Mouse (Mus musculus): ENCODE measurements around the gene Telo2.

Telo2 gene

DNA sequence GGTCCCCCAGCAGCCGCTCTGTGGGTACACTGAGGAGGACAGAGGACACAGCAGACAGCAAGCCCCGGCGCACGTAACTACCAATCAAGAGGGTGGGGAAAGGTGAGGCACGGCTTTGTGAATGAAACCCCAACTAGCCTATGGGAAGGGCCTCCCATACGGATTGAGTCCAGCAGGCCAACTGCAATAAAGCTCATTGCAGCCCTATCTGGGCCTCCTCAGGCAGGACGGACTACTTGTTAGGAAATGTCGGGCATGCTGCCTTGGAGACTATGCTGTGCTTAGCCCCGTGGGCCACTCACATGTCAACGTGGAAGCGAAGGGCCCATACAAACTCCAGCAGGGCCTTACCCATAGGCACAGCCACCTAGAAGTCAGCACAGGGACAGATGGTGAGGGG is 14.4 kb downstream of the Telo2 start:
- DNase-seq (ENCODE audit: low read depth, low spot score) = no peak

DNA sequence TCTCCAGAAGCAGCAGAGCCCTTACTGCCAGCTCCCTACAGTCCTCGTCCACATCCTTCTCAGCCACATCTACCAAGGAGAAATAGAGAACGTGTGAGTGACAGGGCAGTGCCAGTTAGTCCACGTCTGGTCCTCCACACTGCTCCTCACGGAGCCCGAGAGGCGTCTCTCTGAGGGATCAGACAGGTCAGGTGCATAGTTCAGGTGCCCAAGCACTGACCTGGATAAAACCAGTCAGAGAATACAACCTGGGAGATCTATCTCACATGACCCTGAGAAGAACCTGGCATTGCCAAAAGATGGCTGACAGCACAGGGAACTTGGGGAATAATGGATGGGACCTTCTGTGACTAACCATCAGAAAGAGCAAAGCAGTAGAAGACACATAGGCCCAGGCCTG is 15.7 kb downstream of the Telo2 start:
- no peak for DNase-seq (ENCODE audit: low read depth, low spot score)

DNA sequence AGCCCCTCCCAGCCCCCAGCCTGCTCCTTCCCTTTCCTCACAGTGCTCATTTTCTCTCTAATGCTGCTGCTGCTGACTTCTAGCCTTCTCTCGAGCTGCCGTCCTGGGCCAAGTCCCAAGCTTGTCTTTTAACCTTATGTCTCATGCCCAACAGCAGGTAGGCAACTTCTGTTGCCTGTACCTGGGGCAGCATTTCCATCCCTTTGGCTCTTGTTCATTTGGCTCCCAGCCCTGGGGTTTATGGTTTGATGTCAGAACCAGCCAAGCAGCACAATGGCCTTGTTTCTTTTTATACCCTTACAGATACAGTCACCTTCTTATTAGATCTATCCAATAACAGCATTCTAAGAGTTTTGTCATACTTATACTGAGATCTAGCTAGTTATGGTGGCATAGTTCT is 19.5 kb downstream of the Telo2 start:
- no peak for DNase-seq (ENCODE audit: low read depth, low spot score)

DNA sequence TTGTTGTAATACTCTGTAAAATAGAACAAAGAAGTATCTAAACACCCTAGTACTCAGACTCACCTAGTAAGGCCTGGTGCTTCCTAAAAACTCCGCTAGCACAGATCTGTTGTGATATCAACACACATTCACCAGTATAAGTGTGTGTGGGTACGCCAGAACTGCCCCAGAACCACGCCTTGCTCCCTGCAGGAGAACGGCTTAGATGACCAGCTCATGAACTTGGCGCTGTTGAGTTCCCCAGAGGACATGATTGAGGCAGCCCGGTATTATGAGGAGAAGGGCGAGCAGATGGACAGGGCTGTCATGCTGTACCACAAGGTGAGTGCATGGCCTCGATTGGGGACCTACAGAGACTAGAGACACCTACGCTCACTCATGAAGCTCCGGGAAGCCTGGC is 25.3 kb downstream of the Telo2 start:
- DNase-seq (ENCODE audit: low read depth, low spot score) = no peak

DNA sequence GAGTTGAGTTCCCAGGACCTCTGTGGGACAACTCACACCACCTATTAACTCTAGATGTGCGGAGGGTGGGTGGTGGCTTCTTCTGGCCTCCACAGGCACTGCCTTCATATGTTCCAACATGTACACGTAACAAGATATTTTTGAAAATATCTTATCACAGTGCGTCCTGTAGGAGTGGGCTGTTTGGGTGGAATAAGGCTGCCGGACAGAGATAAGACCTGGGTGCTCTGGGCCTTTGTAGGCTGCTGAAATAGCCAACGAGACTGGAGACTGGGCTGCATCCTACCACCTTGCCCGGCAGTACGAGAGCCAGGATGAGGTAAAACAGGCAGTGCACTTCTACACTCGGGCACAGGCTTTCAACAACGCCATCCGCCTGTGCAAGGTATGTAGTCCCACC is 26.6 kb downstream of the Telo2 start:
- no peak for DNase-seq (ENCODE audit: low read depth, low spot score)

DNA sequence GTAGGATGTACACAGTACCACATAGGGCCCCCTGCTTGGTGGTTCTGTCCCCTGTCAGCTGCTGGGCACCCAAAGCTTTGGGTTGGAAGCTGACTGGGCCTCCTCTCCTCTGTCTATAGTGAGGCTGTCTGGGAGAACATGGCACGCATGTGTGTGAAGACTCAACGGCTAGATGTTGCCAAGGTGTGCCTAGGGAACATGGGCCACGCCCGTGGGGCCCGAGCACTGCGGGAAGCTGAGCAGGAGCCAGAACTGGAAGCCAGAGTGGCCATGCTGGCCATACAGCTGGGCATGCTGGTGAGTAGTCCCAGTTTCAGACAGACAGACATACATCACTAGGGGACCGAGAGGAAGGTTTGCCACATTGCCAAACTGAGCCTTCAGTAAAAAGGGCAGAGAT is 29.0 kb downstream of the Telo2 start:
- no peak for DNase-seq (ENCODE audit: low read depth, low spot score)

DNA sequence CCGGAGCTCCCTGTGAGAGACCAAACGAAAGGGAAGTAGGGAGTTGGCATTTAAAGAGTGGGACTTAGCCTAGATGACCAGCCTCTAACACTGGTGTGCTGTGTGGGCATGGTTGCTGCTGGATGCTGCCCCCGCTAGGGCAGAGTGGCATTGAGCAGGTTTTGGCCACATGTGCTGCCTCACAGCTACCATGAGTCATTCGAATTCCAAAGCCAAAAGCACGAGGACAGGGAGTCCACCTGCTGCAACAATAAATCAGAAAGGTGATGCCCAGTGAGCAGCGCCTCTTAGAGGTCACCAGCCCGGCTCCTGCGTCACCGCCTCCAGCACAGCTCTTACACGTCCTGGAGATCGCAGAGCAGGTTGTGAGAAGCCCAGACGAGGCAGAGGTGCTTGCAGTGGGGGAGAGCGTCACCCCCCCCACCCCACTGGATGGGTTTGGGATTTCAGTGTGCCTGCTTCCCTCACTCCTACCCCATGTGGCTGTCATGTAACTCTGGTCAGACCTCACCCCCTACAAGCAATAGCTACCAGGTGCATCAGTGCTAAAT is 30.9 kb downstream of the Telo2 start:
- DNase-seq (ENCODE audit: low read depth, low spot score) = no peak

DNA sequence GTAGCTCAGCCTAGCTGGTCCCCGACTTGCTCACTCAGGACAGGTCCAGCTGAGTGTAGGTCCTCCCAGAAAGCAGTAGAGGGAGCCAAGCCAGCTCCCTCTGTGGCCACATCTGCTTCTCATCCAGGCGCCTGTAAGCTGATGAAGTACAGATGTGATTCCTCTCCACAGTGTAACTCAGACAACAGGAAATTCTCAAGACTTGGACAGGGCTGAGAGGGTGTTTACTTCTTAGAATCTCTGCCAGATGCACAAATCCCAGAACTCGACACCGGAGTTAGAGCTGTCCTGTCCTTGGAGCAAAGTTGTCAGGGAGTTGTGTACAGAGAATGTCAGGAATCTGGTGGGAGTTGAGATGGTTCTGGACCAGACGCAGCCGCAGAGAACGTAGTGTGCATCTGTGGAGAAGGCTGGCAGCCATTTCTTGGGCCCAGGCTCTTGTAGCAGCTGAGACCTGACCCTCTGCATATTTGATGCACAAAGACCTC is 32.3 kb downstream of the Telo2 start, which contains the start of gene Tmem204:
Gene Tmem204, minus strand, starts transcription at position 148 of the 488 bp plus-strand sequence.
- DNase-seq (ENCODE audit: low read depth, low spot score) = no peak

DNA sequence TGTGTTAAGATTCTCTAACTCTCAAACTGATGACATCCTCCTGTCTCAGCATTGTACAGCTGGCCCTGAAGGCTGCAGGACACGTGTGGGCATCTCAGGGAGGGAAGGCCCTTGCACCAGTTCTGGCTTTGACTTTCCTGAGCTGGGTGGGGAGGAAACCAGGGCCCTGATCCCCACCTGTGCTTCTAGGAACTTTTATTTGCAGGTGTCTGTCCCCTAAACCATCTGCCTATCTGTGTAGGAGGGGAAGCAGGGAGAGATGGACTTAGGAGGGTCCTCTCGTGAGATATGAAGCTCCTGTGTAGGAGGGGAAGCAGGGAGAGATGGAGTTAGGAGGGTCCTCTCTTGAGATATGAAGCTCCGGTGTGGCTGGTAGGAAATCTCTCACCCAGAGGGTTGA is 32.9 kb downstream of the Telo2 start:
- no peak for DNase-seq (ENCODE audit: low read depth, low spot score)

DNA sequence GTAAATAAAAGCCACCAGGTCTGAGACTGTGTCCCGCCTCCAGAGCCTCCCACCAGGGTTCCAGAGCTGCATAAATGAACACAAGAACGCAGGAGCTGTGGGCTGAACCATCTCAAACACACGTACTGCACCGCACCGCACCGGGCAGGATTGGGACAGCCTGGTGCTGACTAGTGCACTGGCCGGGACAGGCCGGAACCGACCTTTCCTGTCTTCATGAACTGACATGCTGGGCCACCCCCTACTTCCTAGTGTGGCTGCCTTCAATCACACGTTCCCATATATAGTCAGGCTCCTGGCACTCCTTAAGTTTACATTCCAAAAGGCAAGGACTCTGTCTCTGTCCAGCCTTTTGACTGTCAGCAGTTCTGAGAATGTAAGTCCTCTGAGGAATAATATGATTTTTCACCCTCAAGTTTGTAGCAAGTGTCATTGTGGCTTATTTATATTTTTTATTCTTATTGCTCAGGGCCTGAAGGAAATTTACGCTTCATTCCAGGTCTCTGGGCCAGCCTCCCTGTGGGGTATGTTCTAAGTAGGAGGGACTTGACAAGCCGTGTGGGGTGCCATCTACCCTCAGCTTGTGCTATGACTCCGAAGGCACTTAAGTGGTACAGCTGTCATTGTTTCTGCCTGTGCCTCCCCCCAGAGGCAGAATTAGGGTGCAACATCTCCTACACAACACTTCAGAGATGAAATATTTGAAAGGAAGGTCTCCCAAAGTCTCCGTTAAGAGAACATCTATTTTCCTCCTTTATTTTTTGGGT is 33.5 kb downstream of the Telo2 start:
- no peak for DNase-seq (ENCODE audit: low read depth, low spot score)

DNA sequence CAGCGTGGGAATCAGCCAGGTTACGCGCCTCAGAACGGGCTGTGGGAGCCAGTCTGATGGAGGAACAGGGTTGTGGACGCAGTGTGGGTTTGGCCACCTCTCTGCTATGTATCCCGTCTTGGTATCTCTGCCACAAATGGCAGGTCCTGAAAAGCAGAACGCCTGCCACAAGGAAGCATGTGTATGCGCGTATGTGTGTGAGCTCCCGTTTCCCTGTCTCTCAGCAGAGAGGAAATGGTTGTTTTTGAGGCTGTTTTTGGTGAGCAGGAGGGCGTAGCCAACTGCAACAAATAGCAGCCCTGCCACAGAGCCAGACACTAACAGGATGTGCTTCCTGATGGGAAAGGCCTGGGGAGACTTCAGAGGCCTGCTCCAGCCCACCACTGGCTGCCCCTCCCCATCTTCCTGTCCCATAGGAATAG is 34.8 kb downstream of the Telo2 start:
- no peak for DNase-seq (ENCODE audit: low read depth, low spot score)

DNA sequence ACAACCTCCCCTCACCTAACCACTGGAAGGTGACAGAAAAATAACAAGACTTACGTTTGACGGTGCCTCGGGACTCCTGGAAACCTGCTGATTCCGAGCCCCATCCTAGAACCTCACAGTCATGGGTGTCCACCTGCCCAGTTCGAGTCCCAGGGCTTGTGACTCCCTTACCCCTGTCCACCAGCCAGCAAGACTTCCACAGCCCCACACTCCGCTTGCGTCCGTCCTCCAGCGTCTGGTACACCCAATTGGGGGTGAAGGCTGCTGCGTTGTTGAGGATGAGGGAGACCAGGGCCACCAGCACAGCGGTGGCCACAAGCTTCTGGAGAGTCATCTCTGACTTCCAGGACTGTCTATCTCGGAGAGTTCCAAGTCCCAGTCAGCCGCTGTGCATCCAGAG is 35.6 kb downstream of the Telo2 start:
- DNase-seq (ENCODE audit: low read depth, low spot score) = no peak

DNA sequence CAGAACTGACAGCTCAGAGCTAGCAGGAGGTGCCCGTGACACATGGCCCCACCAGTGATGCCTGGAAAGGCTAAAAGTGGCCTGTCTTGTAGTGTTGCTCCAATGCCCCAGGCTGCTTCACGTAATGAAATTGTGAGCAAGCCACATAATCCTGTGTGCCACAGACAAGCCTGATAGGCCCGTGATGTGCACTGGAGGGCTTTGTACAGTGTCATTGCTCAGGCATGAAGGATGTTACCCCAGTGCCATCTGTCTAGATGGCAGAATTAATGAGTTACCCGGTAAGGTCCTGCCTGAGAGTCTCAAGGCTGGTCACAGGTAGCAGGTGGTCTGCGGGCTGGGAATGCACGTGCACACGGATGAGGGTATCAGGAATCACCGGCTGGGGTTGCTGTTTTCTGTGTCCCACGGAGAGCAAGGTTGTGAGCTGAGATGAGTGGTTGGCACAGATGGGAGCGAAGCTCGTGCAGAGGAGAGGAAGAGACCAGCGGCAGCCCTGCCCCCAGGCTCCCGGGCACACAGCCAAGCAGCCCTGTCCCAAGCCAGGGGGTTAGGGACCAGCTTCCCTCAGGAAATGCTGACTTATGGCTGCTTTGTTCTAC is 37.9 kb downstream of the Telo2 start:
- no peak for DNase-seq (ENCODE audit: low read depth, low spot score)

DNA sequence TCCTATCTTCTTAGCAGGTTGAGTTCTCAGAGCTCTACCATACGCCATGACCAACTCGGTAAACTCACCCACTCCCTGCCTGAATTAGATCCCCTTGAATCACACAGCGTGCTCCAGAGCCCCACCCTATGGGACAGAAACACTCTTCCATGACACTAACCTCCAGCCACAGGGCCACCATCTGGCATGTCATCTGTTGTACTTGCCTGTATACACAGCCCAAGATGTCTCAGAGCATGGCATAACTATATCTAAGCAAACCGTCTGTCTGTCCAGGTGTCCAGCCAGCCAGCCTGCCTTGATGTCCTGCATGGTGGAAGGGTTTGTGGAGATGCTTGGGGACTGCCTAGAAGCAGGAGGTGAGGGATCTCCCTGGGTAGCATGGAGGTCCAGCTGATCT is 38.9 kb downstream of the Telo2 start:
- no peak for DNase-seq (ENCODE audit: low read depth, low spot score)

DNA sequence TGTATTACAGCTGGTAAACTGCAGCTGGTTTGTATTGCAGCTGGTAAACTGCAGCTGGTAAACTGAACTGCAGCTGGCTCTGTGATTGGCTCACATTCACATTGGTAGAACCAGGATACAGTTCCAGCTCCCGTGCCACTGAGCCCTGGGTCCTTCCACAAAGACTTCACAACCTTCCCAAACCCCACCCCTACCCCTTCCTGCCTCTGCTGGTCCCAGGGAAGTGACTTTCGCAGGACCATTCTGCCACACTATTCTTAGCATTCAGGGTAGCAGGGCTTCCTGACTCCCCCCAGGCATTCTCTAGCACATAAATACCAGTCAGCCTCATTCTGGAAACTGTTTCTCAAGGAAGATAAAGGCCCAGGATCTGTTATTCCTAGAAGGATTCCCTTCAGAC is 47.1 kb downstream of the Telo2 start:
- DNase-seq (ENCODE audit: low read depth, low spot score) = no peak

DNA sequence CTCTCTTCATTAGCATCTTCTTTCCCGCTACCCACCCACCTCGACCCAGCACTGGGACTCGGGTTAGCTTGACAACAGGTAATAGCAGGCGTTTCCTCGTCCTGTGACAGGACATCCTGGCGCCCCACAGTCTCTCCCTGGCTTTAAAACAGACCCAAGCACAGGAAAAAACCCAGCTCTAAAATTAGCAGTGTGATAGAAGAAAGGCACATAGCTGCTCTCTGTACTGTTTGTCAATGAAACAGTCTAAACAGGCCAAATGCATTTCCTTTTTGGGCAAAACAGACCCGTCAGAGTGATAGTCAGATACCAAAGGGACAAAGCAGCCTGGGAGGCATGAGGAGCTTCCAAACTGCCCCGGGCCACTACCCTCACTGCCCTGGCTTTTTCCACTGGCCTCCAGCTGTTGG is 48.3 kb downstream of the Telo2 start:
- DNase-seq (ENCODE audit: low read depth, low spot score) = no peak

DNA sequence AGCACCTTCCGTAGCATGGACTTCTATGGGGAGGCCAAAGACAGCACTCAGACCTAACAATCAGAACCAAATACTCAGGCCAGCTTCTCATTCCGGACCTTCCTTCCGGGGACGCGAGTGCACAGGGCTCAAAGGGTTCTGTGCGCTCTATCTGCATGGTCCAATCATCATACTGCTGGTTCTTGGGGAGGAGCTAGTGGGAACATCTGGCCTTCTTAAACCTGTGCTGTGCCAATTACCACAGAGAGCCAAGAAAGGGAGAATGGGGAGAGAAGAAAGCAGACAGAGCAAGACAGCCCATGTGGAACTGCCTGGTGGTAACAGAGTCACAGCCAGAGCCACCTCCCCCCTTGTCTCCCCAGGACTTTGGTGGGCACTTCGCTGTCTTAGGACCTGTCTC is 49.2 kb downstream of the Telo2 start:
- DNase-seq (ENCODE audit: low read depth, low spot score) = no peak

DNA sequence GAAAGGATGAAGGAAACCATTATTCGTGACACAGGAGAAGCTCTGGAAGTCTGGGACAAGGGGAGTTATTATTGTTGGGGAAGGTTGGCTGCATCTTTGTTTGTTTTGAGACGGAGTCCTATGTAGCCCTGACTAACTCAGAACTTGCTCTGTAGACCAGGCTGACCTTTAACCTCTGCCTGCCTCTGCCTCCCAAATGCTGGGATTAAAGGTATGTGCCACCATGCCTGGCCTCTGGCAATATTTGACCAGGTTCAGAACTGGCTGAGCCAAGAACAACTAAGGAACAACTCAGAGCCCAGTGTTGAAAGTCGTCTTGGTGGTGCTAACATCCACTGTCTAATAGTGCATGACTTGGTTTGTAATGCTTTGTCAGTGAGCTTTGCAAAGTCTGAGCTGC is 50.6 kb downstream of the Telo2 start:
- DNase-seq (ENCODE audit: low read depth, low spot score) = no peak

DNA sequence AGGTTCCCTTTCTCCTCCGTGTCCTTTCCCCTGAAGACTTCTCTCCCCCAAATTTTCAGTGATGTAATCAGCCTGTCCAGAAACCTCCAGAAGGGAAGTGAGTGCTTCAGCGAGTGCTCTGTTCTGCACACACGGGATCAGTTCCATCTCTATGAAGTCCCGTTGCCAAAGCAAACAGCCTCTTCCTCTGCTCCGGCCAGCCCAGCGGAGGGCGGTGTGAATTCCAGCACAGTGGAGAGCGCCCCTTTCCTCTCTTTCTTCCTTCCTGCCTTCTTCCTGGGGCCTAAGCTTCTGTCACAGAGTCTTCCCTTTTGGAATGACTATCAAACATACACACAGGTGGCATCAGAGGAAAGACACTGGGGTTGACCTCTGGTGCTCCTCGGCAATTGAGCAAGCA is 51.4 kb downstream of the Telo2 start:
- DNase-seq (ENCODE audit: low read depth, low spot score) = no peak

DNA sequence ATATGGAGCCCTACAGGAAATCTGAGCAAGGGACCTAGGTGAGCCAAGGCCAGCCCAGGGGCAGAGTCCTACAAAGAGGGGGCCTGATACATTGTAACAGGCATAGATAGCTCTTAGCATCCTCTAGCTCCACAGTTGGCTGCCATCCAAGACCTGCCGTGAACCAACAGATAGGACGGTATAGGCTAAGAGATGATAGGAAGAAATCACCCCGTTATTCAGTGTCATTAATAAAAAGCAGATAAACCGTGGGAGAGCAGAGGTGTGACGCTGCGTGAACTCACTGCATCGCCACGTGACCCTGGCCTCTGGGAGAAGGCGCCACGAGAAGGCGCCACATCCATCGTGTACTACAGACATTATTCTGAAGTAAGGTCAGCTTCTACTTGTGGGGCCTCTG is 51.9 kb downstream of the Telo2 start:
- DNase-seq (ENCODE audit: low read depth, low spot score) = no peak

DNA sequence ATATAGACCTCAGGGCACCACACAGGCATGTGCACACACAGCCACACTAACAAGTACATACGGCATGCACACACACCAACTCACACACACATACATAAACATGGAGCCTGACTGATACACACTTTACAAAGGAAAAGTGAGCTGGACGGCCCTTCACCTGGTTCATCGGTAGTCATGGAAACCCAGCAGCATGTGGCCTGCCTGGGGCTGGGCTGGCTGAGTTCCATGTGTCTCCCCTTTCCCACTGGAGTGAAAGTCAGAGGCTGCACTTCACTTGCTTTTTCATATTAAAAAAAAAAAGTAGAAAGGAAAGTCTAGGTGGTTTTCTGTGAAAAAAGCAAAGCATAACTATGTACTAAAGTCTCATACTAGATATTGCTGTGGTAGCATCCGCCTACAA is 52.5 kb downstream of the Telo2 start:
- no peak for DNase-seq (ENCODE audit: low read depth, low spot score)

DNA sequence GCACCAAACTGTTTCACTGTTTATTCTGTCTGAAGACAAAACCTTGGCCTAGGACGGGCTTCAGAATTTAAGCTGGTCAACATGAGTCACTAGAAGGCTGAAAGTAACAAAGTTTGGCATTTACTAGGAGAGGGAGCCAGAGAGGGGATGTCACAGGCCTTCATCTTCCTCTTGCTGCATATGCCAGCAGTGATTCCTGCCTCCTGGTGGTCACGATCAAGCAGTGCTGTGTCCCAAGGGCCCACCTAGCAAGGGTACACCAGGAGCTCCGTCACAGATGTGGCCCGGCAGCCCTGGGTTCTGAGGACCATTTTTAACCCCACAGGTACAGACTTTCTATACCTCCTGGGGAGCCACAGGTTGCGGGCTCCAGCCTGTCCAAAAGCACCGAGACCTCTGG is 58.7 kb downstream of the Telo2 start:
- no peak for DNase-seq (ENCODE audit: low read depth, low spot score)

DNA sequence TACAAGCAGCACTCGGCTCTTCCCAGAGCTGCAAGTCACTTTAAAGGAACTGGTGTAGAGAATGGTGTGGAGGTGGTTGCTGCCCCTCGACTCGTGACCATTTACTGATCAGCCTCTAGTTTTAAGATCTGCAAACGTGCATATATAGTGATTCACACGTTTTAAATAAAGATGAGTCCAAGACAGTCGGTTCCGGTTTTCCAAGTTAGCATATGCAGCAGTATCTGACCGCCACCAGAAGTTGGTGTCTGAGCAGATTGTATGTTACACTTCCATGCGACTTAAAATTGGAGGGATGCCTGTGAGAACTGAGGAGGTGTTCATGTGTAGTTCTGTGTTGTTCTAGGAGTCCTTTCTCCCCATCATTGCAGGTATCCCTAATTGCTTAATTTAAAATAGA is 62.5 kb downstream of the Telo2 start:
- no peak for DNase-seq (ENCODE audit: low read depth, low spot score)
